Mouse (Mus musculus) liver, adult 2 months (tissue): Measurements from ENCODE around the gene Olfr195.

Source experiments
- CTCF ChIP-seq: fragments of 200-500 bp; IDR thresholded peaks from 2 replicates; pipeline ENCODE4 v1.5.1; 2011; ENCODE audit warnings: low read depth, low read length, control low read depth
- POLR2A ChIP-seq: fragments of 200-500 bp; IDR thresholded peaks from 2 replicates; pipeline ENCODE4 v1.6.1; 2011; ENCODE audit warnings: low read length, control low read depth; ENCODE audit not compliant: insufficient read depth; ENCODE audit errors: extremely low read depth

GRCm38 (mm10) chr16:59151996-59152395 is 5.2 kb downstream of the Olfr195 start:
- no peak for TF ChIP-seq CTCF
- TF ChIP-seq POLR2A, result no peak
